Mouse (Mus musculus) heart, embryonic 14.5 days (tissue): ENCODE results near the gene Usp32. TPM values are rescaled to one million over a fixed set of nuclear protein-coding genes. Genes with fewer than 3 reads are reported as not detected.

Experiments
- ATAC-seq: fragments of 200-750 bp; cut with Nextera tagmentation; 2 replicates; pipeline ENCODE4 v1.8.0; 2017; ENCODE audit warnings: low read depth, moderate TSS enrichment; ENCODE audit not compliant: insufficient number of reproducible peaks, insufficient read depth, low FRiP score
- H3K27ac ChIP-seq, 2 experiments: fragments of 200-500 bp in 1 of 2; fragments of 300-500 bp in 1 of 2; sonication (generic) in 1 of 2; replicated peaks in 1 of 2; 2 replicates each; pipeline ENCODE4 v1.5.1; 2012 to 2014; ENCODE audit warnings: low read depth in 2 of 2, low read length in 2 of 2, control low read depth in 1 of 2, mild to moderate bottlenecking in 1 of 2, mixed read lengths in 1 of 2; ENCODE audit not compliant: control insufficient read depth in 1 of 2, insufficient read depth in 1 of 2
- H3K27me3 ChIP-seq: fragments of 300-500 bp; sonication (generic); 2 replicates; pipeline ENCODE4 v1.6.1; 2014; ENCODE audit warnings: mild to moderate bottlenecking, low read length, control low read depth; ENCODE audit not compliant: control insufficient read depth, insufficient read depth
- H3K36me3 ChIP-seq: fragments of 300-500 bp; sonication (generic); 2 replicates; pipeline ENCODE4 v1.6.1; 2014; ENCODE audit warnings: mild to moderate bottlenecking, control low read depth, low read length, mixed read lengths; ENCODE audit not compliant: control insufficient read depth, insufficient read depth
- H3K4me1 ChIP-seq, 2 experiments: fragments of 200-500 bp in 1 of 2; fragments of 300-500 bp in 1 of 2; sonication (generic) in 1 of 2; 2 replicates each; pipeline ENCODE4 v1.6.1; 2012 to 2014; ENCODE audit warnings: low read length in 2 of 2, control low read depth in 1 of 2, mixed read lengths in 1 of 2; ENCODE audit not compliant: control insufficient read depth in 2 of 2, insufficient read depth in 2 of 2
- H3K4me2 ChIP-seq: fragments of 300-500 bp; sonication (generic); 2 replicates; pipeline ENCODE4 v1.6.1; 2014; ENCODE audit warnings: mild to moderate bottlenecking, low read length
- H3K4me3 ChIP-seq, 2 experiments: fragments of 200-500 bp in 1 of 2; fragments of 300-500 bp in 1 of 2; sonication (generic) in 1 of 2; 2 replicates each; pipeline ENCODE4 v1.5.1; 2012 to 2014; ENCODE audit warnings: low read length in 2 of 2, mild to moderate bottlenecking in 2 of 2, control low read depth in 1 of 2, low read depth in 1 of 2, moderate library complexity in 1 of 2; ENCODE audit not compliant: control insufficient read depth in 1 of 2, insufficient read depth in 1 of 2
- H3K9ac ChIP-seq: fragments of 300-500 bp; sonication (generic); 2 replicates; pipeline ENCODE4 v1.6.1; 2014; ENCODE audit warnings: mild to moderate bottlenecking, low read length
- H3K9me3 ChIP-seq: fragments of 300-500 bp; sonication (generic); 2 replicates; pipeline ENCODE4 v1.6.1; 2016; ENCODE audit warnings: low read length, control low read depth; ENCODE audit not compliant: control insufficient read depth
- WGBS: fragments of 180-500 bp; shearing (Covaris S2); extraction: QIAGEN DNeasy Blood & Tissue Kit; methylation state at CpG from one replicate; pipeline ENCODE4 v1.1.7; 2014; 5-methylcytosine and 5-hydroxymethylcytosine counted together
- polyA plus RNA-seq: library from polyadenylated mRNA; unstranded; fragments of >200 nt; fragmentation: Nextera tagmentation; extraction: Ambion mirVana; gene quantifications from 2 replicates; pipeline ENCODE4 v1.2.1, GENCODE M21; 2014

Usp32 gene
- polyA plus RNA-seq, 1 experiment from 2014 or later, result 6.2 TPM

GRCm38 (mm10) chr11:84977385-84977952 is 162.5 kb downstream of the Usp32 start:
- no peak overlapping the region for H3K4me3 ChIP-seq
- H3K9me3 ChIP-seq, result no peaks in the 10 kb centered on the region
- no peak overlapping the region for H3K4me2 ChIP-seq
- no peak overlapping the region for H3K9ac ChIP-seq
- H3K27ac ChIP-seq, result no peak overlapping the region
- H3K27me3 ChIP-seq, result no peaks in the 10 kb centered on the region
- ATAC-seq, result no peak
- no peaks in the 10 kb centered on the region for H3K36me3 ChIP-seq
- H3K4me1 ChIP-seq, result no peaks in the 10 kb centered on the region
- WGBS, result 69% methylated on average over 3 of the region's 3 CpGs

- no peak overlapping the region for H3K4me2 ChIP-seq
- no peaks in the 10 kb centered on the region for H3K36me3 ChIP-seq
- H3K4me3 ChIP-seq, result no peak overlapping the region
- WGBS, result 79% methylated on average over 3 of the region's 3 CpGs
- H3K4me1 ChIP-seq, result no peaks in the 10 kb centered on the region
- ATAC-seq, result no peak
- H3K27me3 ChIP-seq, result no peaks in the 10 kb centered on the region
- no peaks in the 10 kb centered on the region for H3K9me3 ChIP-seq
- no peak overlapping the region for H3K9ac ChIP-seq
- H3K27ac ChIP-seq, result no peak overlapping the region
Observed at GRCm38 (mm10) chr11:84976706-84977105, 163.3 kb downstream of the Usp32 start.

GRCm38 (mm10) chr11:84974582-84974981 is 165.4 kb downstream of the Usp32 start:
- no peak overlapping the region for H3K4me2 ChIP-seq
- no peak overlapping the region for H3K27ac ChIP-seq
- ATAC-seq, result no peak
- WGBS, result 67% methylated on average over 7 of the region's 7 CpGs
- H3K9ac ChIP-seq, result no peak overlapping the region
- no peaks in the 10 kb centered on the region for H3K9me3 ChIP-seq
- H3K4me1 ChIP-seq, result no peaks in the 10 kb centered on the region
- H3K36me3 ChIP-seq, result no peaks in the 10 kb centered on the region
- no peaks in the 10 kb centered on the region for H3K27me3 ChIP-seq
- no peak overlapping the region for H3K4me3 ChIP-seq

- 63% methylated on average over 5 of the region's 5 CpGs for WGBS
- Histone ChIP-seq H3K27me3 (no peaks in the 10 kb centered on the region), H3K9ac (no peak overlapping the region), H3K36me3 (no peaks in the 10 kb centered on the region), H3K4me2 (no peak overlapping the region), H3K4me3 (no peak overlapping the region), H3K27ac (no peak overlapping the region), H3K9me3 (no peaks in the 10 kb centered on the region), H3K4me1 (peaks cover 2 to 7% of the 10 kb centered on the region in 2 experiments; a peak in 2 of 4 replicates)
- no peak for ATAC-seq
Observed at GRCm38 (mm10) chr11:84973661-84974060, 166.3 kb downstream of the Usp32 start.

- Histone ChIP-seq H3K36me3 (no peaks in the 10 kb centered on the region), H3K27me3 (no peaks in the 10 kb centered on the region), H3K4me2 (no peak overlapping the region), H3K9me3 (no peaks in the 10 kb centered on the region), H3K4me1 (peaks cover 5 to 9% of the 10 kb centered on the region in 2 experiments; a peak in 3 of 4 replicates), H3K27ac (no peak overlapping the region), H3K4me3 (no peak overlapping the region), H3K9ac (no peak overlapping the region)
- 39% methylated on average over 3 of the region's 3 CpGs for WGBS
- no peak for ATAC-seq
Observed at GRCm38 (mm10) chr11:84972067-84972466, 167.9 kb downstream of the Usp32 start.

- 33% methylated on average over 6 of the region's 6 CpGs for WGBS
- ATAC-seq, result peak; percentile 29; the same call in 1 of the 2 replicates
- Histone ChIP-seq H3K9me3 (no peaks in the 10 kb centered on the region), H3K27me3 (no peaks in the 10 kb centered on the region), H3K4me2 (no peak overlapping the region), H3K4me1 (peaks cover 7 to 9% of the 10 kb centered on the region in 2 experiments; a peak in 3 of 4 replicates), H3K27ac (no peak overlapping the region), H3K9ac (no peak overlapping the region), H3K4me3 (no peak overlapping the region), H3K36me3 (no peaks in the 10 kb centered on the region)
Observed at GRCm38 (mm10) chr11:84968775-84969174, 171.2 kb downstream of the Usp32 start.

GRCm38 (mm10) chr11:84968309-84968708 is 171.7 kb downstream of the Usp32 start:
- no peak for ATAC-seq
- Histone ChIP-seq H3K27ac (no peak overlapping the region), H3K36me3 (no peaks in the 10 kb centered on the region), H3K9ac (no peak overlapping the region), H3K4me2 (no peak overlapping the region), H3K4me3 (no peak overlapping the region), H3K9me3 (no peaks in the 10 kb centered on the region), H3K4me1 (peaks cover 7 to 9% of the 10 kb centered on the region in 2 experiments; a peak in 3 of 4 replicates), H3K27me3 (no peaks in the 10 kb centered on the region)
- WGBS, result 58% methylated on average over 4 of the region's 4 CpGs

GRCm38 (mm10) chr11:84967113-84967512 is 172.8 kb downstream of the Usp32 start:
- Histone ChIP-seq H3K4me2 (no peak overlapping the region), H3K9ac (no peak overlapping the region), H3K27me3 (no peaks in the 10 kb centered on the region), H3K4me1 (peaks cover 7 to 9% of the 10 kb centered on the region in 2 experiments; a peak in 3 of 4 replicates), H3K4me3 (no peak overlapping the region), H3K36me3 (no peaks in the 10 kb centered on the region), H3K9me3 (no peaks in the 10 kb centered on the region), H3K27ac (no peak overlapping the region)
- WGBS, result 36% methylated on average over 5 of the region's 5 CpGs
- ATAC-seq, result no peak
